7 mouse cellular contexts compared by ENCODE assay signal in the genomic region with DNA sequence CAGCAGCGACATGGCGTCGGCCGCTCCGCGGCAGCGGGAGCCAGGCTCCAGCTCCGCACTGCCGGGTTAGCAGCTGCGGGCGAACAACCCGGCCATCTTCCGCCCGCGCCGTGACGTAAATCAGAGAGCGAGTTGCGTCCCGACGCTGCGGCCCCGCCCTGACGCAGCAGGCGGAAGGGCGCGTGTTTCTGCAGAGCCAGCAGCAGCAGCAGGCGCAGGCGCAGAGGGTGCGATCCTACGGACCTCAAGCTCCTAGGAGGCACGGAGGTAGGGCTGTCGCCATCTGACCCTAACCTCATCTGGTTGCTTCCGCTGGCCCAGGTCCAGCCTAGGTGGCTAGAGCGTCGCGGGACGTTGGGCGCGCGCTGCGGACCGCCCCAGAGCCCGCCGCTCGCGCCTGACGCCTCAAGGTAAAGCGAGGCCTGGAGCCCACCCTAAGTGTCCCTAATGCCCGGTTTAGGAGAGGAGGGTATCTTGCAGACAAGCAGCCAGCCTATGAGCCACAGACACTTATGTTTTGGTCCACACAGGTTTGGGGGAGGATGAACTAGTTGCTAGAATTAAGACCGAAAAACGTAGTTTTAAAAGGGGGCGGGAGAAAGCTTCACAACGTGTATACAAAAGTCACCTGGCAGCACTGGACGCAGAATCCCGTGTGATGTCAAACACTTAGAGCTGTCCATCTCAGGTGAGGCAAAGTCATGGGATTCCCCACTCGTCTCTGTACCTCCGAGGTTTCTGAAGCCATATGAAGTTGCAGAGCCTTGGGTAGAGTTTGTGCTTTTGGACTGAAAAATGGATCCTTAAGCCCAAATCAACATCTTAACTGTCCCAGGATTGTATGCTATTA. TPM values are rescaled to one million over a fixed set of nuclear protein-coding genes. Genes with fewer than 3 reads are reported as not detected.
DNase-seq lines count a peak whose midpoint lies in the region; ATAC-seq and TF ChIP-seq lines count a peak whose summit lies in the region.

A gene (minus strand): TSS at position 122 of the 850 bp plus-strand sequence.
A gene (plus strand): TSS at position 137 of the 850 bp plus-strand sequence.

- no peaks in the 10 kb centered on the region for H3K27me3 ChIP-seq in embryonic facial prominence, embryonic 10.5 days (replicated peaks; ENCODE audit: low read depth, poor library complexity, severe bottlenecking)
- no peaks in the 10 kb centered on the region for H3K27me3 ChIP-seq in intestine, postnatal 0 days (replicated peaks; ENCODE audit: control insufficient read depth, insufficient read depth, low read length)
- H3K27me3 ChIP-seq in midbrain, embryonic 12.5 days = no peaks in the 10 kb centered on the region
- no peaks in the 10 kb centered on the region for H3K27me3 ChIP-seq in small intestine, adult 2 months (ENCODE audit: control insufficient read depth, insufficient read depth, low read length)

- WGBS in embryonic facial prominence, embryonic 10.5 days = under 1% methylated on average over 58 of the region's 58 CpGs
- under 1% methylated on average over 58 of the region's 58 CpGs for WGBS in intestine, postnatal 0 days
- under 1% methylated on average over 58 of the region's 58 CpGs for WGBS in midbrain, embryonic 12.5 days
- under 1% methylated on average over 58 of the region's 58 CpGs for WGBS in small intestine, adult 2 months

- H3K27ac ChIP-seq in embryonic facial prominence, embryonic 10.5 days (replicated peaks) = peak within 1 kb of the TSS; percentile 95
- H3K27ac ChIP-seq in intestine, postnatal 0 days (ENCODE audit: low read depth, low read length) = peak within 1 kb of the TSS; percentile 97
- H3K27ac ChIP-seq in midbrain, embryonic 12.5 days (replicated peaks) = peak within 1 kb of the TSS; percentile 90
- H3K27ac ChIP-seq in small intestine, adult 2 months (ENCODE audit: insufficient read depth, low read depth, low read length) = peak within 1 kb of the TSS; percentile 81

- H3K4me2 ChIP-seq in intestine, postnatal 0 days (replicated peaks; ENCODE audit: low read depth) = peak within 1 kb of the TSS; percentile 97
- peak within 1 kb of the TSS; percentile 83 for H3K4me2 ChIP-seq in midbrain, embryonic 12.5 days (replicated peaks)

- DNase-seq in adrenal gland, postnatal 10 days = peak; percentile 93
- DNase-seq in embryonic facial prominence, embryonic 10.5 days (ENCODE audit: low spot score) = peak; percentile 95
- DNase-seq in gonadal fat pad, adult 2 months (ENCODE audit: low read depth) = peak; percentile 57
- peak; percentile 93 for DNase-seq in left cerebral cortex, postnatal 4 days

- intact Hi-C loops in left cerebral cortex, postnatal 4 days (cut with DNase I) = no loop called here

- H3K36me3 ChIP-seq in embryonic facial prominence, embryonic 10.5 days (replicated peaks) = no peaks in the 10 kb centered on the region
- H3K36me3 ChIP-seq in intestine, postnatal 0 days (ENCODE audit: control insufficient read depth, insufficient read depth) = no peaks in the 10 kb centered on the region
- H3K36me3 ChIP-seq in midbrain, embryonic 12.5 days = no peaks in the 10 kb centered on the region
- no peaks in the 10 kb centered on the region for H3K36me3 ChIP-seq in small intestine, adult 2 months (ENCODE audit: control insufficient read depth, insufficient read depth, low read length)

- peaks cover 16% of the 10 kb centered on the region for H3K4me1 ChIP-seq in embryonic facial prominence, embryonic 10.5 days
- peaks cover 11% of the 10 kb centered on the region for H3K4me1 ChIP-seq in intestine, postnatal 0 days (replicated peaks; ENCODE audit: control insufficient read depth, insufficient read depth, low read length)
- peaks cover 15% of the 10 kb centered on the region for H3K4me1 ChIP-seq in midbrain, embryonic 12.5 days
- H3K4me1 ChIP-seq in small intestine, adult 2 months (ENCODE audit: control insufficient read depth, insufficient read depth, insufficient read length, low read length) = peaks cover 7% of the 10 kb centered on the region; the same call in 1 of the 2 replicates

- no peaks in the 10 kb centered on the region for H3K9me3 ChIP-seq in embryonic facial prominence, embryonic 10.5 days
- H3K9me3 ChIP-seq in intestine, postnatal 0 days (ENCODE audit: control insufficient read depth) = no peaks in the 10 kb centered on the region
- H3K9me3 ChIP-seq in midbrain, embryonic 12.5 days = no peaks in the 10 kb centered on the region

- ATAC-seq in intestine, postnatal 0 days = peak; percentile 92
- ATAC-seq in midbrain, embryonic 12.5 days (ENCODE audit: low FRiP score, low read depth) = peak; percentile 96

- peak; percentile 99 for TF ChIP-seq POLR2A in small intestine, adult 2 months (IDR thresholded peaks at IDR 0.05; ENCODE audit: low read depth, low read length)

- peak within 1 kb of the TSS; percentile 96 for H3K9ac ChIP-seq in intestine, postnatal 0 days (ENCODE audit: low read depth, low read length)
- peak within 1 kb of the TSS; percentile 96 for H3K9ac ChIP-seq in midbrain, embryonic 12.5 days (replicated peaks)

- peak within 1 kb of the TSS; percentile 98 for H3K4me3 ChIP-seq in embryonic facial prominence, embryonic 10.5 days
- peak within 1 kb of the TSS; percentile 91 for H3K4me3 ChIP-seq in intestine, postnatal 0 days (ENCODE audit: low read depth, low read length)
- peak within 1 kb of the TSS; percentile 90 for H3K4me3 ChIP-seq in midbrain, embryonic 12.5 days
- H3K4me3 ChIP-seq in small intestine, adult 2 months (ENCODE audit: low read depth, low read length) = peak within 1 kb of the TSS; percentile 79

- no peak for TF ChIP-seq CTCF in intestine, postnatal 0 days (IDR thresholded peaks at IDR 0.05; ENCODE audit: low read depth)
- no peak for TF ChIP-seq CTCF in small intestine, adult 2 months (IDR thresholded peaks at IDR 0.05; ENCODE audit: extremely low read depth, insufficient read length, insufficient replicate concordance, low read depth, low read length)

RNA-seq across cellular contexts. Expression of the first gene that starts in this region (rescaled TPM):
- 10 to 100 TPM; 65.8 to 74.6 TPM for total RNA-seq in adrenal gland, postnatal 10 days (2021)
- 63.5 and 66.3 TPM in 2 replicates for polyA plus RNA-seq in embryonic facial prominence, embryonic 10.5 days (2016; fragmentation: Nextera tagmentation; extraction: Ambion mirVana)
- 75.0 and 80.5 TPM in 2 replicates for polyA plus RNA-seq in gonadal fat pad, adult 2 months (2012; rRNA removed)
- polyA plus RNA-seq in intestine, postnatal 0 days (2015; fragmentation: Nextera tagmentation; extraction: Ambion mirVana) = 61.2 and 65.7 TPM in 2 replicates
- total RNA-seq in left cerebral cortex, postnatal 4 days (2021) = 10 to 100 TPM; 72.0 to 78.4 TPM
- 60.5 and 61.5 TPM in 2 replicates for polyA plus RNA-seq in midbrain, embryonic 12.5 days (2016; fragmentation: Nextera tagmentation; extraction: Ambion mirVana)
- 75.5 and 152 TPM in 2 replicates for polyA plus RNA-seq in small intestine, adult 2 months (2012; rRNA removed)

RNA-seq across cellular contexts. Expression of the second gene that starts in this region (rescaled TPM):
- total RNA-seq in adrenal gland, postnatal 10 days (2021) = 10 to 100 TPM; 20.3 to 22.8 TPM
- 15.1 and 16.0 TPM in 2 replicates for polyA plus RNA-seq in embryonic facial prominence, embryonic 10.5 days (2016; fragmentation: Nextera tagmentation; extraction: Ambion mirVana)
- polyA plus RNA-seq in gonadal fat pad, adult 2 months (2012; rRNA removed) = 51.2 and 55.5 TPM in 2 replicates
- 19.4 and 19.5 TPM in 2 replicates for polyA plus RNA-seq in intestine, postnatal 0 days (2015; fragmentation: Nextera tagmentation; extraction: Ambion mirVana)
- total RNA-seq in left cerebral cortex, postnatal 4 days (2021) = 10 to 100 TPM; 24.3 to 25.3 TPM
- polyA plus RNA-seq in midbrain, embryonic 12.5 days (2016; fragmentation: Nextera tagmentation; extraction: Ambion mirVana) = 18.7 and 21.5 TPM in 2 replicates
- polyA plus RNA-seq in small intestine, adult 2 months (2012; rRNA removed) = 18.3 and 31.1 TPM in 2 replicates

Comparison
In these comparisons a context has a peak if more than half of its experiments do, and no peak if none do; other contexts are left out.
1. Peak in every context shown above with its lines: DNase-seq, ATAC-seq, H3K4me3 ChIP-seq and H3K27ac ChIP-seq.